ENCODE assay signal across 7 mouse cellular contexts in genomic region chr15:25364160-25364818, GRCm38 (mm10). TPM values are rescaled to one million over a fixed set of nuclear protein-coding genes. Genes with fewer than 3 reads are reported as not detected.
DNase-seq lines count a peak whose midpoint lies in the region; ATAC-seq lines count a peak whose summit lies in the region.

No protein-coding gene starts in this region.

- 13% methylated on average over 95 of the region's 97 CpGs for WGBS in embryonic facial prominence, embryonic 12.5 days
- 10% methylated on average over 95 of the region's 97 CpGs for WGBS in hindbrain, embryonic 12.5 days
- WGBS in liver, embryonic 13.5 days (ENCODE audit: insufficient replicate concordance) = 11% methylated on average over 96 of the region's 97 CpGs

- peak overlapping the region; percentile 60 for H3K27ac ChIP-seq in embryonic facial prominence, embryonic 12.5 days
- peak overlapping the region; percentile 67 for H3K27ac ChIP-seq in hindbrain, embryonic 12.5 days
- H3K27ac ChIP-seq in liver, embryonic 13.5 days = no peak overlapping the region

- no peaks in the 10 kb centered on the region for H3K27me3 ChIP-seq in embryonic facial prominence, embryonic 12.5 days
- no peaks in the 10 kb centered on the region for H3K27me3 ChIP-seq in hindbrain, embryonic 12.5 days
- H3K27me3 ChIP-seq in liver, embryonic 13.5 days = peaks cover 26% of the 10 kb centered on the region

- ATAC-seq in embryonic facial prominence, embryonic 12.5 days (ENCODE audit: insufficient number of reproducible peaks, insufficient read depth, low FRiP score, low TSS enrichment) = peak; percentile 71
- ATAC-seq in hindbrain, embryonic 12.5 days (ENCODE audit: low FRiP score) = peak; percentile 20; the same call in 1 of the 2 replicates
- no peak for ATAC-seq in liver, embryonic 13.5 days (ENCODE audit: low read depth)
- no peak for ATAC-seq in monocyte, adult 5-6 weeks (replicated peaks; ENCODE audit: insufficient number of reproducible peaks, low FRiP score, low TSS enrichment, poor library complexity, severe bottlenecking)

- H3K4me1 ChIP-seq in embryonic facial prominence, embryonic 12.5 days = peaks cover 24% of the 10 kb centered on the region; the same call in 1 of the 2 replicates
- peaks cover 57% of the 10 kb centered on the region for H3K4me1 ChIP-seq in hindbrain, embryonic 12.5 days
- no peaks in the 10 kb centered on the region for H3K4me1 ChIP-seq in liver, embryonic 13.5 days (replicated peaks)

- H3K9me3 ChIP-seq in embryonic facial prominence, embryonic 12.5 days = no peaks in the 10 kb centered on the region
- no peaks in the 10 kb centered on the region for H3K9me3 ChIP-seq in hindbrain, embryonic 12.5 days (replicated peaks)
- no peaks in the 10 kb centered on the region for H3K9me3 ChIP-seq in liver, embryonic 13.5 days (replicated peaks)

- H3K4me3 ChIP-seq in embryonic facial prominence, embryonic 12.5 days = peak overlapping the region; percentile 21; the same call in 1 of the 2 replicates
- peak overlapping the region; percentile 23 for H3K4me3 ChIP-seq in hindbrain, embryonic 12.5 days
- H3K4me3 ChIP-seq in liver, embryonic 13.5 days (replicated peaks) = peak overlapping the region; percentile 42

- H3K4me2 ChIP-seq in embryonic facial prominence, embryonic 12.5 days (replicated peaks) = peak overlapping the region; percentile 50
- peak overlapping the region; percentile 50 for H3K4me2 ChIP-seq in hindbrain, embryonic 12.5 days (replicated peaks)
- peak overlapping the region; percentile 59 for H3K4me2 ChIP-seq in liver, embryonic 13.5 days

- H3K9ac ChIP-seq in embryonic facial prominence, embryonic 12.5 days = peak overlapping the region; percentile 60
- H3K9ac ChIP-seq in hindbrain, embryonic 12.5 days = peak overlapping the region; percentile 63
- peak overlapping the region; percentile 26 for H3K9ac ChIP-seq in liver, embryonic 13.5 days

- DNase-seq in right cerebral cortex, postnatal 14 days = peak; percentile 37
- no peak for DNase-seq in right cerebral cortex, adult 18-20 months
- DNase-seq in liver, embryonic 13.5 days = no peak
- DNase-seq in ovary, adult 18-20 months (ENCODE audit: low spot score) = peak; percentile 30

- 0 out of 2 replicates have a peak, but pooled peaks cover 4% of the 10 kb centered on the region for H3K36me3 ChIP-seq in embryonic facial prominence, embryonic 12.5 days
- H3K36me3 ChIP-seq in hindbrain, embryonic 12.5 days = peaks cover 10% of the 10 kb centered on the region; the same call in 1 of the 2 replicates
- no peaks in the 10 kb centered on the region for H3K36me3 ChIP-seq in liver, embryonic 13.5 days

RNA-seq across cellular contexts. Expression of gene Basp1, which starts 49.3 kb away (rescaled TPM):
- 146 and 177 TPM in 2 replicates for polyA plus RNA-seq in embryonic facial prominence, embryonic 12.5 days (2016; fragmentation: Nextera tagmentation; extraction: Ambion mirVana)
- polyA plus RNA-seq in hindbrain, embryonic 12.5 days (2016; fragmentation: Nextera tagmentation; extraction: Ambion mirVana) = 381 and 469 TPM in 2 replicates
- 2.2 and 2.4 TPM in 2 replicates for polyA plus RNA-seq in liver, embryonic 13.5 days (2015; fragmentation: Nextera tagmentation; extraction: Ambion mirVana)
- total RNA-seq in monocyte, adult 5-6 weeks (2017) = 1.6 to 17.8 TPM (median 16.7 TPM) in 3 replicates

Comparison
In these comparisons a context has a peak if more than half of its experiments do, and no peak if none do; other contexts are left out.
1. DNase-seq: peak in right cerebral cortex, postnatal 14 days (single experiment) and ovary, adult 18-20 months (single experiment); none in right cerebral cortex, adult 18-20 months (single experiment) and liver, embryonic 13.5 days (single experiment).
2. ATAC-seq: peak in embryonic facial prominence, embryonic 12.5 days (single experiment) and hindbrain, embryonic 12.5 days (single experiment); none in liver, embryonic 13.5 days (single experiment) and monocyte, adult 5-6 weeks (single experiment).
3. RNA of gene Basp1, which starts 49.3 kb away (polyA plus RNA-seq): 381 to 469 TPM in hindbrain, embryonic 12.5 days and 146 to 177 TPM in embryonic facial prominence, embryonic 12.5 days; 2.2 to 2.4 TPM in liver, embryonic 13.5 days; every median in the first group is over 10 times any median in the second.
4. Peak in every context shown above with its lines, with median percentiles within 50 percentile points of each other: H3K4me2 ChIP-seq, H3K4me3 ChIP-seq and H3K9ac ChIP-seq.